Mouse (Mus musculus) lung, postnatal 0 days (tissue): ENCODE measurements around the gene Msgn1. TPM values are rescaled to one million over a fixed set of nuclear protein-coding genes. Genes with fewer than 3 reads are reported as not detected.
A peak's percentile ranks its signal among the peaks of the same experiment; 100 is the strongest.

Experiments
- ATAC-seq: fragments of 200-750 bp; cut with Nextera tagmentation; 2 replicates; pipeline ENCODE4 v1.8.0; 2017; ENCODE audit warnings: moderate library complexity
- DNase-seq: peaks from one replicate; pipeline ENCODE4 v3.0.0-alpha.2; 2016; ENCODE audit warnings: low spot score
- H3K27ac ChIP-seq: fragments of 300-500 bp; sonication (generic); 2 replicates; pipeline ENCODE4 v1.5.1; 2014; ENCODE audit warnings: antibody characterized with exemption, mild to moderate bottlenecking, low read length, mixed read lengths
- H3K27me3 ChIP-seq: fragments of 300-500 bp; sonication (generic); replicated peaks from 2 replicates; pipeline ENCODE4 v1.6.1; 2014; ENCODE audit warnings: low read length, mixed read lengths; ENCODE audit not compliant: insufficient read depth
- H3K36me3 ChIP-seq: fragments of 300-500 bp; sonication (generic); 2 replicates; pipeline ENCODE4 v1.6.1; 2014; ENCODE audit warnings: low read length, mixed read lengths; ENCODE audit not compliant: insufficient read depth
- H3K4me1 ChIP-seq: fragments of 300-500 bp; sonication (generic); 2 replicates; pipeline ENCODE4 v1.6.1; 2014; ENCODE audit warnings: antibody characterized with exemption, low read depth, low read length, mixed read lengths; ENCODE audit not compliant: insufficient read depth
- H3K4me2 ChIP-seq: fragments of 300-500 bp; sonication (generic); replicated peaks from 2 replicates; pipeline ENCODE4 v1.6.1; 2014; ENCODE audit warnings: low read depth, mild to moderate bottlenecking, low read length, moderate library complexity, mixed read lengths
- H3K4me3 ChIP-seq: fragments of 300-500 bp; sonication (generic); 2 replicates; pipeline ENCODE4 v1.5.1; 2014; ENCODE audit warnings: low read depth, low read length
- H3K9ac ChIP-seq: fragments of 300-500 bp; sonication (generic); replicated peaks from 2 replicates; pipeline ENCODE4 v1.6.1; 2014; ENCODE audit warnings: low read depth, mild to moderate bottlenecking
- H3K9me3 ChIP-seq: fragments of 300-500 bp; sonication (generic); 2 replicates; pipeline ENCODE4 v1.6.1; 2016; ENCODE audit warnings: low read length, mixed read lengths
- CTCF ChIP-seq: IDR thresholded peaks from 2 replicates; pipeline ENCODE4 v1.5.1; 2016; ENCODE audit warnings: antibody characterized with exemption, mild to moderate bottlenecking
- EP300 ChIP-seq: IDR thresholded peaks from 2 replicates; pipeline ENCODE4 v1.6.1; 2016; ENCODE audit warnings: antibody characterized with exemption, mild to moderate bottlenecking, control low read depth
- WGBS: fragments of 180-500 bp; shearing (Covaris S2); extraction: QIAGEN DNeasy Blood & Tissue Kit; methylation state at CpG from one replicate; pipeline ENCODE4 v1.1.7; 2014; 5-methylcytosine and 5-hydroxymethylcytosine counted together
- polyA plus RNA-seq: library from polyadenylated mRNA; unstranded; fragments of >200 nt; fragmentation: Nextera tagmentation; extraction: Ambion mirVana; gene quantifications from 2 replicates; pipeline ENCODE4 v1.2.1, GENCODE M21; 2015

The Msgn1 gene
- polyA plus RNA-seq, result not detected in 2 replicates

DNA sequence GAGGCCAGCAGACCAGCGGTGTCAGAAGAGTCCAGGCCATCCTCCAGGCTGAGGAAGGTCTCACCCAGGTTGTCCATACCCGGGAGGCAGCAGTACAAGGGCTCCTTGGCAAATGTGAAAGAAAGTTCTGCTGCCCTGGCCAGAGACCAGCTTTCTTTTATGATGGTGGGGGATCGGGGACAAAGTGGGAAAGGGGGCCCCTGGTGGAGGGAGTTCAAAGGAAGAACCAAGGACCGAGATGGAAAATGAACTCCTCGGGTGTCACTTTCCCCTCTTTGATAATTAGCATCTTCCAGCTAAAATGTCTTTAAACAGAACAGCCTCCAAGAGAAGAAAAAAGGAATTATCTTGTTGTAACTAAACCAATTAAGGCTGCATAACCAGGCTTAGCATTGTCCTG, at the start of gene Msgn1:
TSS of gene Msgn1 (minus strand) at position 101 of the 400 bp plus-strand sequence.
- no peak for ATAC-seq

DNA sequence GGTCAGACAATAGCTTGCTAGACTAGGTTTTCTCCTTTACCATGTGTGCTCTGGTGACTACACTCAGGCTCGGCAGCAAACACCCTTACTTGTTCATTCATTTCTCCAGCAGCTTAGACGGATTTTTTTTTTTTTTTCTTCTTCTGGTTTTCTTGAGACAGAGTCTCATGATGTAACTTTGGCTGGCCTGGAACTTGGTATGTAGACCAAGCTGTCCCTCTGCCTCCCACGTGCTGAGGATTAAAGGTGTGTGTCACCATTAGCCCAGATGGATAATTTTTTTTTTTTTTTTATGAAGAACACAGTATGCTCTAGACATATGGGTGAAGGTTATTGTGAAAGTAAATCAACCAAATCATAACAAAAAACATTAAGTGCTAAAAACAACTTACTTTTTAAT, 41.5 kb upstream of the Msgn1 start:
- H3K4me2 ChIP-seq, result no peak overlapping the region
- 71% methylated on average over 3 of the region's 3 CpGs for WGBS
- H3K9ac ChIP-seq, result no peak overlapping the region
- H3K36me3 ChIP-seq, result no peaks in the 10 kb centered on the region
- TF ChIP-seq CTCF, result no peak
- TF ChIP-seq EP300, result no peak
- H3K9me3 ChIP-seq, result no peaks in the 10 kb centered on the region
- ATAC-seq (no peak), DNase-seq (no peak)
- no peaks in the 10 kb centered on the region for H3K4me1 ChIP-seq
- no peak overlapping the region for H3K27ac ChIP-seq
- H3K27me3 ChIP-seq, result no peaks in the 10 kb centered on the region
- H3K4me3 ChIP-seq, result no peak overlapping the region

More for the DNA sequence above, at the start of gene Msgn1:
- H3K36me3 ChIP-seq, result no peaks in the 10 kb centered on the region
- no peak for TF ChIP-seq CTCF
- TF ChIP-seq EP300, result no peak
- no peak for DNase-seq
- H3K4me3 ChIP-seq, result no peak within 1 kb of the TSS
- 38% methylated on average over 5 of the region's 5 CpGs for WGBS
- H3K27me3 ChIP-seq, result no peaks in the 10 kb centered on the region
- no peak within 1 kb of the TSS for H3K4me2 ChIP-seq
- H3K9me3 ChIP-seq, result no peaks in the 10 kb centered on the region
- H3K9ac ChIP-seq, result no peak within 1 kb of the TSS
- H3K27ac ChIP-seq, result no peak within 1 kb of the TSS
- H3K4me1 ChIP-seq, result no peaks in the 10 kb centered on the region

DNA sequence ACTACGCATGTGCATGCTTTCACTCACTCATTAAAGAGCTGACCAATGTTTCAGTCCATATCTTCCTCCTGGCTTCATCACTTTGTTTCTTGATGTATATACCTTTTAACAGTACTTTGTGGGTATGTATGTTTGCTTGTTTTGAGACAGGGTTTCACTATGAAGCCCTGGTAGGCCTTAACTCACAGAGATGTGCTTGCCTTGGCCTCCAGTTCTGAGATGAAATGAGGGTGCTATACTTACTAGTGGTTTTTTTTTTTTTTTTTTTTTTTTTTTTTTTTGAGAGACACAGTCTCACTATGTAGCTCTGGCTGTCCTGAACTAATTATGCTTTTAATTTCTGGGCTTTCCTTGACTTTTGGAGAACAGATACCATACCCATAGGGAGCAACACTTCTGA, 38.7 kb upstream of the Msgn1 start:
- TF ChIP-seq CTCF (no peak), EP300 (no peak)
- H3K4me3 ChIP-seq, result no peak overlapping the region
- H3K9ac ChIP-seq, result no peak overlapping the region
- no peaks in the 10 kb centered on the region for H3K27me3 ChIP-seq
- no peaks in the 10 kb centered on the region for H3K9me3 ChIP-seq
- DNase-seq (no peak), ATAC-seq (no peak)
- WGBS, result 93% methylated on average over 1 of the region's 1 CpGs
- no peak overlapping the region for H3K27ac ChIP-seq
- no peaks in the 10 kb centered on the region for H3K36me3 ChIP-seq
- H3K4me1 ChIP-seq, result no peaks in the 10 kb centered on the region
- no peak overlapping the region for H3K4me2 ChIP-seq

DNA sequence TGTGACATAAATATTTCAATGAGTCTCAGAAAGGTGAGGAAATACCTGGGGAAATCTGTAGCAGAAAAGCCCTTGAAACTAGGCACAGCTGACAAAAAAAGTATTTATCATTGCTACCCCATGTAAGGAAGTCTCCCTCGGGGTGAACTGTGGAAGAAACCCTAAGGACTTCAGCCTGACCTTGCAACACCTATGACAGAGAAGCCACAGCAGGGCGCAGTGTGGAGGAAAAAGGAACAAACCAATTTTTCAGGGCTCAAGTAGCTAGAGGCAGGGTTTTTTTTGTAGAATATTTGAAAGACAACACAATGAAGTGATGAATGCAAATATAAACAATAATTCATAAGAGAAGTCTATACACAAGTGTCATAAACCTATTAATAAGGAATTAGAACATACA, 27.2 kb upstream of the Msgn1 start:
- H3K4me3 ChIP-seq, result no peak overlapping the region
- no peak for ATAC-seq

GRCm38 (mm10) chr12:11230267-11230666, 21.5 kb upstream of the Msgn1 start:
- no peak for DNase-seq
- Histone ChIP-seq H3K4me3 (no peak overlapping the region), H3K9ac (no peak overlapping the region), H3K36me3 (no peaks in the 10 kb centered on the region), H3K27ac (no peak overlapping the region), H3K27me3 (no peaks in the 10 kb centered on the region), H3K4me2 (no peak overlapping the region), H3K4me1 (peaks cover 5% of the 10 kb centered on the region; the same call in 1 of the 2 replicates), H3K9me3 (no peaks in the 10 kb centered on the region)
- no peak for TF ChIP-seq EP300
- TF ChIP-seq CTCF, result no peak
- 52% methylated on average over 2 of the region's 2 CpGs for WGBS
- no peak for ATAC-seq

More for the DNA sequence above, 27.2 kb upstream of the Msgn1 start:
- DNase-seq, result no peak
- Histone ChIP-seq H3K27ac (no peak overlapping the region), H3K9me3 (no peaks in the 10 kb centered on the region), H3K4me2 (no peak overlapping the region), H3K36me3 (no peaks in the 10 kb centered on the region), H3K9ac (no peak overlapping the region), H3K27me3 (no peaks in the 10 kb centered on the region), H3K4me1 (no peaks in the 10 kb centered on the region)
- no peak for TF ChIP-seq EP300
- no peak for TF ChIP-seq CTCF
- 59% methylated on average over 2 of the region's 2 CpGs for WGBS

- ATAC-seq (peak; percentile 58), DNase-seq (peak; percentile 66)
- TF ChIP-seq EP300 (0 out of 2 replicates have a peak, but pooled peaks have one; percentile 51), CTCF (no peak)
- no peak overlapping the region for H3K4me3 ChIP-seq
- H3K36me3 ChIP-seq, result no peaks in the 10 kb centered on the region
- H3K9me3 ChIP-seq, result no peaks in the 10 kb centered on the region
- no peak overlapping the region for H3K9ac ChIP-seq
- no peak overlapping the region for H3K27ac ChIP-seq
- H3K4me2 ChIP-seq, result no peak overlapping the region
- 54% methylated on average over 5 of the region's 5 CpGs for WGBS
- H3K27me3 ChIP-seq, result no peaks in the 10 kb centered on the region
- peaks cover 5% of the 10 kb centered on the region; the same call in 1 of the 2 replicates for H3K4me1 ChIP-seq
Observed at GRCm38 (mm10) chr12:11226529-11227268, 17.9 kb upstream of the Msgn1 start.
